Mouse (Mus musculus): Measurements from ENCODE around the gene Pitpnc1.

Gene Pitpnc1

GRCm38 (mm10) chr11:107401839-107402590 lies 68.5 kb downstream of the Pitpnc1 start:
- DNase-seq, result no peak

- DNase-seq, result peak; percentile 41
These were observed 69.7 kb downstream of the Pitpnc1 start for GRCm38 (mm10) chr11:107400826-107401225.

GRCm38 (mm10) chr11:107400005-107400404 lies 70.5 kb downstream of the Pitpnc1 start:
- DNase-seq, result peak; percentile 62

- no peak for DNase-seq
These were observed 73.0 kb downstream of the Pitpnc1 start for GRCm38 (mm10) chr11:107397326-107397998.

GRCm38 (mm10) chr11:107394245-107394644 lies 76.3 kb downstream of the Pitpnc1 start:
- no peak for DNase-seq

GRCm38 (mm10) chr11:107393828-107394165 lies 76.7 kb downstream of the Pitpnc1 start:
- peak; percentile 26 for DNase-seq

- DNase-seq, result peak; percentile 33
These were observed 77.2 kb downstream of the Pitpnc1 start for GRCm38 (mm10) chr11:107393154-107393827.

- DNase-seq, result no peak
These were observed 80.0 kb downstream of the Pitpnc1 start for GRCm38 (mm10) chr11:107390540-107390939.

GRCm38 (mm10) chr11:107390001-107390400 lies 80.5 kb downstream of the Pitpnc1 start:
- no peak for DNase-seq

- DNase-seq, result no peak
These were observed 84.0 kb downstream of the Pitpnc1 start for GRCm38 (mm10) chr11:107386481-107386880.

GRCm38 (mm10) chr11:107385306-107385705 lies 85.2 kb downstream of the Pitpnc1 start:
- peak; percentile 67 for DNase-seq

- DNase-seq, result no peak
These were observed 86.5 kb downstream of the Pitpnc1 start for GRCm38 (mm10) chr11:107383985-107384384.

- peak; percentile 71 for DNase-seq
These were observed 90.5 kb downstream of the Pitpnc1 start for GRCm38 (mm10) chr11:107379965-107380364.

- peak; percentile 79 for DNase-seq
These were observed 91.2 kb downstream of the Pitpnc1 start for GRCm38 (mm10) chr11:107379089-107379845.

GRCm38 (mm10) chr11:107377326-107377725 lies 93.2 kb downstream of the Pitpnc1 start:
- no peak for DNase-seq

- peak; percentile 75 for DNase-seq
These were observed 94.2 kb downstream of the Pitpnc1 start for GRCm38 (mm10) chr11:107376272-107376671.

- DNase-seq, result peak; percentile 54
These were observed 94.7 kb downstream of the Pitpnc1 start for GRCm38 (mm10) chr11:107375816-107376215.

- no peak for DNase-seq
These were observed 96.9 kb downstream of the Pitpnc1 start for GRCm38 (mm10) chr11:107373569-107373968.

- no peak for DNase-seq
These were observed 97.3 kb downstream of the Pitpnc1 start for GRCm38 (mm10) chr11:107373154-107373553.

GRCm38 (mm10) chr11:107372688-107373087 lies 97.8 kb downstream of the Pitpnc1 start:
- DNase-seq, result no peak

- DNase-seq, result no peak
These were observed 100.0 kb downstream of the Pitpnc1 start for GRCm38 (mm10) chr11:107370476-107370875.

- DNase-seq, result no peak
These were observed 100.8 kb downstream of the Pitpnc1 start for GRCm38 (mm10) chr11:107369661-107370060.

Measured in kidney, postnatal 10 days (tissue).